Mouse (Mus musculus): Measurements from ENCODE around the gene Zc4h2. TPM values are rescaled to one million over a fixed set of nuclear protein-coding genes. Genes with fewer than 3 reads are reported as not detected.

Gene Zc4h2
- total RNA-seq, 1 experiment, result 4.9 TPM

DNA sequence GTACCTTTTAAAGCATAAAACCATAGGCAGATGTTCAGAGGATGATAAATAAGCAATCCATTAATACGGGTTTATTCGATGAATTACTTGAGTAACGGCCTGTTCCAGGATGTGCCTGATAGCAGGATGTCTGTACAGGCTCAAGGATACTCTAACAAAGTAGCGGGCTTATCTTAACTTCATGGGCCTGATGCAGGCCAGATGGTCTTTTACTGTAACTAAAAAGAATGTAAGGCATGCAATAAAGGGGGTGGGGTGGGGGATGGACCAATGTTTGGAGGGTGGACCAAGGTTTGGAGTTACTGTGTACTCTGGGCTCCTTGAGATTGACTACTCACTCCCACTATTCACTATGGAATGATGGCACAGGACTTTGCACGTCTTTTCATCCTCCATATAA is 57.7 kb downstream of the Zc4h2 start:
- in situ Hi-C loops (cut with MboI; ENCODE audit: low sequenced_read_pairs in 2 of 2, unreplicated experiment in 2 of 2), result no loop called here
- Histone ChIP-seq H3K4me1 (ENCODE audit: control insufficient read depth in 2 of 2, insufficient read depth in 2 of 2, low read length in 2 of 2, poor library complexity in 1 of 2) (no peaks in the 10 kb centered on the region), H3K9me3 (ENCODE audit: control insufficient read depth, insufficient read depth, low read depth, low read length) (no peaks in the 10 kb centered on the region), H3K9ac (ENCODE audit: insufficient read depth, low read depth, low read length, poor library complexity, severe bottlenecking) (no peak overlapping the region), H3K4me3 (ENCODE audit: insufficient read depth in 1 of 2, low read depth in 1 of 2, low read length in 2 of 2, poor library complexity in 1 of 2, severe bottlenecking in 1 of 2) (no peak overlapping the region), H3K36me3 (ENCODE audit: control insufficient read depth, insufficient read depth, low read length, poor library complexity, severe bottlenecking) (no peaks in the 10 kb centered on the region), H3K27ac (ENCODE audit: insufficient read depth, low read depth, low read length, poor library complexity, severe bottlenecking) (no peak overlapping the region)
- TF ChIP-seq ZNF384 (IDR thresholded peaks at IDR 0.05; ENCODE audit: low read depth, low read length), result no peak
- no peak for TF ChIP-seq HCFC1 (IDR thresholded peaks at IDR 0.05; ENCODE audit: borderline replicate concordance, insufficient read depth, low read length)
- no peak for TF ChIP-seq MAFK (IDR thresholded peaks at IDR 0.05; ENCODE audit: insufficient read depth, low read depth, low read length)
- TF ChIP-seq CHD2 (IDR thresholded peaks at IDR 0.05; ENCODE audit: low read depth, low read length), result no peak
- TF ChIP-seq ZC3H11A (IDR thresholded peaks at IDR 0.05; ENCODE audit: borderline replicate concordance, low read depth, low read length), result no peak
- no peak for DNase-seq (ENCODE audit: low read depth, low spot score)

Other genes with a start within 250 kb of the Zc4h2 start
- 8.0 and 8.6 TPM in 2 replicates for gene Amer1, start 213.6 kb downstream of the Zc4h2 start, total RNA-seq (2012; rRNA removed)
- gene Asb12, start 100.5 kb downstream of the Zc4h2 start, total RNA-seq (2012; rRNA removed), result 0.16 and 0.62 TPM in 2 replicates
- gene Pfn5, start 100.4 kb downstream of the Zc4h2 start, total RNA-seq (2012; rRNA removed), result not detected in 2 replicates
- 0.62 and 0.90 TPM in 2 replicates for gene Zc3h12b, start 53.2 kb upstream of the Zc4h2 start, total RNA-seq (2012; rRNA removed)

All from ES-E14 (cell line).